Mouse (Mus musculus) ovary, postnatal 10 days (tissue): ENCODE data around the gene Arap1.

Source experiments
- DNase-seq: peaks from one replicate; pipeline ENCODE4 v3.0.0; 2022; ENCODE audit warnings: low spot score

Arap1 gene

DNA sequence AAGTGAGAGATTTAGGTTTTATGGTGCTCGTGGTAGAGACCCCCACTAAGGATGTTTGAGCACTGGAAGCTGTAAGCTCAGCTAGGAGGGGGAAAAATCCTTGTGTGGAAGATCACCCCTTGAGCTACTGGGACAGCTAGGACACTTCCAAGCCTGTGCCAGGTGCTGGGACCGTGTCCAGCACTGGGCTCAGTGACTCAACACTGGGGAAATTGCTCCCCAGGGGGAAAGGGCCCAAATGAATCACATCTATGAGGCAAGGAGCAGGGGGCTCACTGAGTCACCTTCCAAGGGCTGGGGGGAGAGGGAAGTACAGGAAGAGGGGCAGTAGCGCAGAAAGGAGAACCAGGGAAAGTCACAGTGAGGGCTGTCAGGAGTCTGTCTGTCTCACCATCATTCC is 102.0 kb downstream of the Arap1 start:
- DNase-seq = no peak

GRCm38 (mm10) chr7:101450422-101451401 is 102.8 kb downstream of the Arap1 start:
- DNase-seq = peak; percentile 91

GRCm38 (mm10) chr7:101452669-101453068 is 104.8 kb downstream of the Arap1 start:
- no peak for DNase-seq

DNA sequence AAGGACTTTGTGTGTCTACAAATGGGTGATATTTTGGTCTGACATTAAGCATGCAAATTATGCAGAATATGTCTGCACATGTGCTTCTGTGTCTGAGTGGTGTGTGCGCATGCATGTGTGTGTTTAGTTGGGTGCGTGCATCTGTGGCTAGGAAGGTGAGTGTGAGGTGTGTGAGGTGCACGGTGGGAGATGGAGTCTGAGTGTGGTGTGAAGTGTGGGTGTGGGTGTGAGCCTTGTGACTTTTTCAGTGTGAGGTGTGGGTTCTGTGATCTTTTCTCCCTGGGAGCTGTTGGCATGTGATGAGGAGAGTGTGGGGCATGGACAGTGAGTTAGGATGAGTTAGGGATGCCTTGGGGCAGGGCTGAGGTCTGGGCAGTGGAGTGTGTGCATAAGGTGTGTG is 105.4 kb downstream of the Arap1 start:
- no peak for DNase-seq

- no peak for DNase-seq
Observed at GRCm38 (mm10) chr7:101453725-101454124, 105.9 kb downstream of the Arap1 start.

- DNase-seq = no peak
Observed at GRCm38 (mm10) chr7:101454479-101454878, 106.6 kb downstream of the Arap1 start.

- no peak for DNase-seq
Observed at GRCm38 (mm10) chr7:101455141-101455540, 107.3 kb downstream of the Arap1 start.

DNA sequence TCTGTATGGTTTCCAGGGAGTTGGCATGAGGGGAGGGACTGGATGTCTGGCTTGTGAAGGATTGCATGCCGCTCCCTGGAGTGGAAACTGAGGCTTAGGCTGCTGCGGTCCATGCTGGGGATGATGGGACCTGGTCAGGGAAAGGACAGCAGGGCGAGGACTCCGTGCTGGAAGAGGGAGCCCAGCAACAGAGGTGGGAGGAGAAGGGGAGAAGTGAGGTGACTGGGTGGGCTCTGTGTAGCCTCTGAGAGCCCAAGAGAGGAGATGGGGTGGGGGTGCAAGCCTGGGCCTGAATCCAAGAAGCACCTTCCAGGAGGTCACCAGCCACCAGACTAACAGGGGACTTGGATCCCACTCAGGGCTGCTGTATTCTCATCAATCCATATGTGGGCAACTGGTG is 108.5 kb downstream of the Arap1 start:
- DNase-seq = no peak

DNA sequence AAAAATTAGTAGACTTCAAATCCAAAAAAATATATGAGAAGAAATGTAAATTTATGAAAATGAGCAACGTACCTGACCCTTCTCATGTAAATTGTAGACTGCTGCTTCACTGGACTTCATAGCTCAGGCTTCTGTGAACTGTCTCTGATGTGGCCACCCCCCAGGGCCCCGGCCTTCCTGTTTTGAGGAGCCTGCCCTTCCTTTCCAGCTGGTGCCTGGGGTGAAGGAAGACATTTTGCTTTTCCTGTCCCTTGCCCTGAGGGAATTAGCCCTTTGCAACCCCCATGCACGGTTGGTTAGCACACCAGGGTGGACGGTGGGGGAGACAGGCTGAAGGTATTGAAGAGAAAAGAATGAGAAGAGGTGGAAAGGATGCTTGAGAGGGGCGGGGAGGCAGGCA is 108.9 kb downstream of the Arap1 start:
- DNase-seq = no peak

DNA sequence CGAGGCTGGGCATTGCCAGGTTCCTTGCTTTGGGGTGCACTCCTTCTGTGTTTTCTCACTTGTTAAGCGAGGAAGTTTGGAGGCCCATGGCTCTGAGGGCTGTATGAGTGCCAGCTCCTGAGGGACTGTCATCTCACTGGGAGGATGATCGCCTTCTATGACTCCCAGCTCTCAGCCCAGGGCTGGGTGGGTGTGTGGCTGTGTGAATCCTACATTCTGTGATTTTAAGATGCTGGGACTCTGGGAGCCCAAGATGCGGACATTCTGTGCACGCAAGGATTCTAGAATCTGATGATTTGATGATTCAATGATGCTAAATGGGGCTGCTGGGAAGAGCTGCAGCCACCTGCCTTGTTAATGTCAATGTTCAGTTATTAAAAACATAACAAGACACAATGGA is 109.4 kb downstream of the Arap1 start:
- no peak for DNase-seq

DNA sequence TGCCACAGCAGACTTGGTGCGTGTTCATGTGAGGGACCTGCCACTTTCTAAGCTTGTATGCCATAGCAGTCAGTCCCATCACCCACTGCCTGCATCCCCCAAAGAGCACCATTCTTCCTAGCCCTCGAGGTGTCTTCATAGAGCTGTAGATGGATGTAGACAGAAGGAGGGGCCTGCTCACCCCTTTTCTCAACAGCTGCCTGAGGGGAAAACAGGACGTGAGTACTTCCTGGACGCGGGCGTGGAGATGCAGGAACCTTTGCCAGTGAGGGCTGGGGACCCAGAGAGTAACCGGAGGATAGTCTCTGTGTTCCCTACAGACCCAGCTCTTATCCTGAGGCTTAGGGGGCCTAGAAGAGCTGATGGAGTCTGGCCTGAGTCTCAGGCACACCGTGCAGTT is 109.9 kb downstream of the Arap1 start:
- DNase-seq = no peak

- no peak for DNase-seq
Observed at GRCm38 (mm10) chr7:101458278-101458781, 110.5 kb downstream of the Arap1 start.

GRCm38 (mm10) chr7:101459305-101459813 is 111.5 kb downstream of the Arap1 start:
- DNase-seq = no peak

DNA sequence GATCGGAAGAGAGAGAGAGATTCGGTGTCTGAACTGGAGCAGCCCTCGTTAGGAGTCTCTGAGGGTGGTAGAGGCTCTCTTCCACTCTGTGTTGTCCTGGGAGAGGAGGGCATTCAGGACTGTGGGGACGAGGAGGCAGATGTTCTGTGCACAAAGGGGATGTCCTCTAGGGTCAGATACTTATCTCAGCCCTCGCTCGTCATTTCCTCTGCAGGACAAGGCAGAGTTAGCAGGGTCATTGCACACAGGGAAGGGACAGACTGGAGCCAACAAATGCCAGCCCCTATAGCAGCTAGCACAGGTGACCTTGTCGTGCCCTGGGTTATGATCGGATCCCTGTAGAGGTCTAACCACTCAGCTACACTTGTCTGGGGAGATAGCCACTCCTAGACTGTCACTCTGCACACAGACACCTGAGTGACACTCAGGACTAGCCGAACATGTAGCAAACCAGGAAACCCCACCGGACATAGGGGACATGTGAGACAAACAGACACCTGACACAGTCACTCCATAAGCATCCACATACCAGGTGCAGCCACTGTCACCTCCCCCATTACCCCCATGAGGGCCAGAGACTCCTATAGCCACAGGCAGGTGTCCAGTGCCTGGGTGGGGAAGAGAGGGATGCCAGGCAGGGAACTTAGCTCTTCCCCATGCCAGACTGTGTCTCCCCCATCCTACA is 112.2 kb downstream of the Arap1 start:
- no peak for DNase-seq

GRCm38 (mm10) chr7:101460608-101460957 is 112.7 kb downstream of the Arap1 start:
- no peak for DNase-seq

DNA sequence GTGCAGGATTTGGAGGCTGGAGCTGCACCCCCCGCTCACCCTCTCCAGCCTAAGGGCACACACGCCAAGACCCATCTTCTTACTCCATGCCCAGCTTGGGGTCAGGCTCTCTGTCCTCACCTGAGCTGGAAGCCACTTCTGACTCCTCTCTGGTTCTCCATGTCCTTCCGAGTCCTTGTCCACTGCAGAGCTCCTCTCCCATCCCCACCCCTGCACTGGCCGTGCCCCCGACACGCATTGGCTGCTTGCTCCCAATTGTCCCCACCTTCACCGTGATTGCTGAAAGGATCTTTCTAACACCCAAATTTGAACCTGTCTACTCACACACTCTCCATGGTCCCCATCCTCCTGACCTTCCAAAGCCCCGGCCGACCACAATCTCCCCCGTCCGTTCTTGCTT is 113.7 kb downstream of the Arap1 start:
- no peak for DNase-seq
